Mouse (Mus musculus) skeletal muscle tissue, adult 2 months (tissue): ENCODE measurements around the gene Lrfn3.

Experiments used
- DNase-seq: peaks from one replicate; pipeline ENCODE4 v3.0.0-alpha.2; 2012; ENCODE audit warnings: low read depth, low spot score

Gene Lrfn3

GRCm38 (mm10) chr7:30314721-30315155, 47.8 kb downstream of the Lrfn3 start, which contains the start of gene Syne4:
TSS of gene Syne4 (plus strand) at chr7:30314807.
- no peak for DNase-seq

DNA sequence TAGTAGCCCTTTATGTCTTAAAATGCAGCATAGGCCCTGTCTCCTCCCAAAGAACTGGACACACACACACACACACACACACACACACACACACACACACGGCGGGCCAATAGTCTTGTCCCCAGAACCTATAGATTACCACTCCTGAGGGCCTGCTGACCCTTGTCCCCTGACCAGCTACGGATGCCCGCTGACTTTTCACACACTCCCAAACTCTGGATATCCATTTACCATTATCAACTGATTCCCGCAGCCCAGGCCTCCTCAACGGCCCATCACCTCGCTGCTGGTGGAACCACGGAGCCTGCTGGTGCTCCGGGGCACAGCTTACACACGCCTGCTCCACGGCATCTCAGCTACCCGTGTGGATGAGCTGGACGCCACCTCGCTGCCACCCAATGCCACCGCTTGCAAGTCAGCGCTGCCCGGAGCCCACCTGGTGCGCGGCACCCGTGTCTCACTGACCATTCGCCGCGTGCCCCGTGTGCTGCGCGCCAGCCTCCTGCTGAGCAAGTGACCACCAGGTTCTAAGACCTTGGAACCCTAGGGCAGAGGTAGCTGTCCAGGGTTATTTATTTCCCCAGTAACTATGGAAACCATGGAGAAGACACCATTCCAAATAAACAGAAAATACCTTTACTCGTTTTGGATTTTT, 48.8 kb downstream of the Lrfn3 start:
- DNase-seq, result no peak

DNA sequence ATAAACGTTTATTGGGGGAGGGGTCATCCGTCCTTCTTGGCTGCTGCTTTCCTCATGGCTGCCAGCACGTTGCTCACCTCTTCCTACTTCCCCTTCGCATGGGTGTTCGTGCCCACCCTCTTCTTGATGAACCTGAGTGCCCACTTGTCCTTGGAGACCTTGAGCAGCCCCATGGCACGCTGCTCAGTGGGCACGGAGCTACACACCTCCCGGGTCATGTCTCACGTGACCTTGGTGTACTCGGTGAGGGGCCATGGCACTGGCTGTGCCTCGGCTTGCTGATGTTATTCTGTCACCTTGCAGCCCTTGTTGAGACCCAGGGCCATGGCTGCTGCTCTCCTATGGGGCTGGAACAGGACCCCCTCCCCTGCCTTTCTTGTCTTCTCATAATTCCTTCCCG, 52.4 kb downstream of the Lrfn3 start:
- no peak for DNase-seq

- DNase-seq, result no peak
Observed at GRCm38 (mm10) chr7:30309395-30310129, 53.0 kb downstream of the Lrfn3 start.

- DNase-seq, result peak; percentile 97
Observed at GRCm38 (mm10) chr7:30308076-30309005, 54.2 kb downstream of the Lrfn3 start, which contains the start of gene Alkbh6. TSS of gene Alkbh6 (plus strand) at chr7:30308717.

GRCm38 (mm10) chr7:30306083-30306779, 56.3 kb downstream of the Lrfn3 start:
- DNase-seq, result no peak
